Mouse (Mus musculus): ENCODE measurements around the gene Col5a1.

GRCm38 (mm10) chr2:27983884-27984283, 97.7 kb downstream of the Col5a1 start:
- no peak for TF ChIP-seq USF1 (IDR thresholded peaks at IDR 0.05; ENCODE audit: low read depth)
- no peak for TF ChIP-seq CEBPB (IDR thresholded peaks at IDR 0.05; ENCODE audit: low read depth)
- TF ChIP-seq CTCF (IDR thresholded peaks at IDR 0.05; ENCODE audit: control insufficient read depth, insufficient read depth, insufficient read length), result no peak
- TF ChIP-seq MYOG (IDR thresholded peaks at IDR 0.05; ENCODE audit: control insufficient read depth, extremely low read depth, insufficient read length), result no peak
- TF ChIP-seq MYOD1 (IDR thresholded peaks at IDR 0.05; ENCODE audit: control insufficient read depth, insufficient read length, low read depth), result no peak

Measured in C2C12 (cell line).